Mouse (Mus musculus) bone marrow, adult 2 months (tissue): ENCODE measurements around the gene Mgl2. TPM values are rescaled to one million over a fixed set of nuclear protein-coding genes. Genes with fewer than 3 reads are reported as not detected.

Source experiments
- H3K27ac ChIP-seq: fragments of 200-500 bp; 2 replicates; pipeline ENCODE4 v1.5.1; 2012; ENCODE audit warnings: low read depth, mild to moderate bottlenecking, control low read depth, inconsistent platforms, low read length; ENCODE audit not compliant: control insufficient read depth, poor library complexity, insufficient read depth
- H3K4me1 ChIP-seq: fragments of 200-500 bp; 2 replicates; pipeline ENCODE4 v1.6.1; 2011; ENCODE audit warnings: low read length; ENCODE audit not compliant: control insufficient read depth, insufficient read depth
- H3K4me3 ChIP-seq: fragments of 200-500 bp; replicated peaks from 2 replicates; pipeline ENCODE3; 2011; ENCODE audit warnings: mild to moderate bottlenecking, low read depth, low read length, control low read depth; ENCODE audit not compliant: control insufficient read depth
- CTCF ChIP-seq: fragments of 200-500 bp; IDR thresholded peaks from 2 replicates; pipeline ENCODE4 v1.5.1; 2011; ENCODE audit warnings: low read length, control low read depth; ENCODE audit not compliant: control insufficient read depth, insufficient read depth
- POLR2A ChIP-seq: fragments of 200-500 bp; IDR thresholded peaks from 2 replicates; pipeline ENCODE4 v1.6.1; 2011; ENCODE audit warnings: low read depth, mild to moderate bottlenecking, control low read depth, low read length, borderline replicate concordance; ENCODE audit not compliant: control insufficient read depth
- WGBS: fragments of 180-500 bp; shearing (Covaris S2); methylation state at CpG from one replicate; pipeline ENCODE4 v1.1.7; 2018; 5-methylcytosine and 5-hydroxymethylcytosine counted together
- polyA plus RNA-seq: library from polyadenylated mRNA; stranded (reverse); fragments of >200 nt; gene quantifications from 2 replicates; pipeline ENCODE4 v1.2.4, GENCODE M21; 2011; ENCODE audit warnings: low replicate concordance; ENCODE audit not compliant: missing spikeins, insufficient read depth, insufficient read length

Gene Mgl2
- polyA plus RNA-seq, 1 experiment, result 3.8 TPM

DNA sequence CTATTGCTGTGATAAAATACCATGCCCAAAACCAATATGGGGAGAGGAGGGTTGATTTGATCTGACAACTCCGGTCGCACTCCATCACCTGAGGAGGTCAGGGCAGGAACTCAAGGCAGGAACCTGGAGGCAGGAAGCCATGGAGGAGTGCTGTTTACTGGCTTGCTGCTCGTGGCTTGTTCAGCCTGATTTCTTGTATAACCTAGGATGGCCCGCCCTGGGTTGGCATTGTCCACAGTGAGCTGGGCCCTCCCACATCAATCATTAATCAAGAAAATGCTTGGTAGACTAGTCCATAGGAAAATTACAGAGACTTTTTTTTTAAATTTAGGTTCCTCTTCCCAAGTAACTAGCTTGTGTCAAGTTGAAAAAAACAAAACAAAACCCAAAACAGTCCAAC, 44.4 kb downstream of the Mgl2 start:
- TF ChIP-seq CTCF (no peak), POLR2A (no peak)
- 74% methylated on average over 4 of the region's 4 CpGs for WGBS
- no peak overlapping the region for H3K4me3 ChIP-seq
- no peak overlapping the region for H3K27ac ChIP-seq
- no peaks in the 10 kb centered on the region for H3K4me1 ChIP-seq

DNA sequence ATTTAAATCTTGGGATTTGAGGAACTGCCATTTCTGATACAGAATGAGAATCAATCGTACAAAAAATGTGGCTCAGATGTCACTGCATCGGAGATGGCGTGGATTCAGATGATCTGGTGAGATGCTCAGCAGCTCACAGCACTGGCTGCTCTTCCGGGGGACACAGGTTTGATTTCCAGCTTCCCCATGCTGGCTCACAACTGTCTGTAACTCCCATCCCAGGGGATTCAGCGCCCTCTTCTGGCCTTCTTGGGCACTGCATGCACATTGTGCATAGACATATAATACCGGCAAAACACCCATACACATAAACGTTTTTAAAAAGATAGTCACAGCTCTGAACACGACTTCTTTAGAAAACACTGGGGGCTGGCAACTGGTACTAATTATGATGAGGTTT, 47.5 kb downstream of the Mgl2 start:
- Histone ChIP-seq H3K4me3 (no peak overlapping the region), H3K4me1 (no peaks in the 10 kb centered on the region), H3K27ac (no peak overlapping the region)
- 73% methylated on average over 8 of the region's 8 CpGs for WGBS
- TF ChIP-seq CTCF (peak; percentile 49), POLR2A (no peak)

GRCm38 (mm10) chr11:70178311-70178710, 48.2 kb downstream of the Mgl2 start:
- 85% methylated on average over 11 of the region's 11 CpGs for WGBS
- Histone ChIP-seq H3K4me1 (no peaks in the 10 kb centered on the region), H3K4me3 (no peak overlapping the region), H3K27ac (no peak overlapping the region)
- TF ChIP-seq POLR2A (no peak), CTCF (no peak)

- TF ChIP-seq CTCF (no peak), POLR2A (no peak)
- no peak overlapping the region for H3K4me3 ChIP-seq
- no peak overlapping the region for H3K27ac ChIP-seq
- no peaks in the 10 kb centered on the region for H3K4me1 ChIP-seq
- WGBS, result 79% methylated on average over 11 of the region's 11 CpGs
These were observed 48.6 kb downstream of the Mgl2 start for GRCm38 (mm10) chr11:70178756-70179155.

DNA sequence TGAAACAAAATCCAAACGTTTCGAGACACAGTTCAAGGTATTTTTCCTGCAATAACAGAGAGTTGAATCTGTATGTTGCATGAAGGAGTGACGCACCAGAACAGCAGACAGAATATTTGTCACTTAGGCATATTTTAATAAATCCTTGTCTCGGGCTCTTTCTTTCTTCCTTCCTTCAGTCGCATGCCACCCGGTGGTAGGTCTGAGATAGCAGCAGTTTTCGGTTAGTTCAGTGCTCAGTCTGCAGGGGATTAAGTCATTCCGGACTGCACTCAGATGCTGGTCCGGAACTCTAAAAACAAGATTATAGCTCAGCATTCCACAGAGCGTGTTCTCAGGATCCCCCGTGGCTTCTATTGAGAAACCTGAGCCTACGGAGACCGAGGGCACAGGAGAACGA, 49.3 kb downstream of the Mgl2 start:
- whole genome bisulfite sequencing, result 27% methylated on average over 14 of the region's 14 CpGs
- no peaks in the 10 kb centered on the region for H3K4me1 ChIP-seq
- H3K4me3 ChIP-seq, result no peak overlapping the region
- H3K27ac ChIP-seq, result no peak overlapping the region
- no peak for TF ChIP-seq POLR2A
- TF ChIP-seq CTCF, result 0 out of 2 replicates have a peak, but pooled peaks have one; percentile 16

DNA sequence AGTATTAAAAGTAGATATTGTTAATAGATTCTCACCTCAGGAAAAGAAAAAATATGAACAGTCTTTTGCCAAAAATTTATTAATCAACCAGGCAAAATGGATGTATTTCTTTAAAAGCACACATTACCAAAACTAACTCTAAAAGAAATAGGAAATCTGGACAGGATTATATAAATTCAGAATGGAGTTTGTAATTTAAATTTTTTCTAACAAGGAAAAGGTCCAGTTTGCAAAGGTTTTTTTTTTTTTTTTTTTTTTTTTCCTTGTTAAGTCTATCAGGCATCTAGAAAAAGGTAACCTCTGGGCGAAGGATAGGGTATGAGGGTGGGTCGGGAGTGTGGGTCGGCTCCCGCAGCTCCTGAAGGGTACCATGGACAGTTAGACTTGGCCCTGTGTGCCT, 50.4 kb downstream of the Mgl2 start:
- no peak overlapping the region for H3K4me3 ChIP-seq
- TF ChIP-seq CTCF (no peak), POLR2A (no peak)
- no peak overlapping the region for H3K27ac ChIP-seq
- H3K4me1 ChIP-seq, result no peaks in the 10 kb centered on the region
- 85% methylated on average over 4 of the region's 4 CpGs for WGBS

DNA sequence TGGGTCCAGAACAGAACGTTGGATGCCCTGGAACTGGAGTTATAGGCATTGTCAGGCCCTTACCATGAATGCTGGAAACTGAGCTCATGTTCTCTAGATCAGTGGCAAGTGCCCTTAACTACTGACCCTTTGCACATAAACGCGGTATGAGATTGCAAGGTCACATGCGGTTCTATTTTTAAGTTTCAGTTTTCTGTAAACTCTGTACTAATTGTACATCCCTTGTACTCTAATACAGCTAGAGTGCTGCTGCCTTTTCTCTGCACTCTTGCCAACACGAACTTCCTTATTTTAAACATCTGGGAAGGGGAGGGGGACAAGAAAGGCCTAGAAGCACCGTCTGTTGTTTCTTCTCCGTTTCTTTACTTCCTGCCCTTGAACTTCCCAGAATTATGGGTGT, 55.0 kb downstream of the Mgl2 start:
- no peak for TF ChIP-seq POLR2A
- TF ChIP-seq CTCF, result no peak
- H3K4me3 ChIP-seq, result no peak overlapping the region
- H3K27ac ChIP-seq, result no peak overlapping the region
- no peaks in the 10 kb centered on the region for H3K4me1 ChIP-seq
- 6% methylated on average over 7 of the region's 7 CpGs for WGBS

Other genes starting within 250 kb of the Mgl2 start
- gene Kctd11, start 248.9 kb upstream of the Mgl2 start, polyA plus RNA-seq, result 1.8 and 3.6 TPM in 2 replicates
- 63.5 and 179 TPM in 2 replicates for gene Acap1, start 234.8 kb upstream of the Mgl2 start, polyA plus RNA-seq
- 2.7 and 5.6 TPM in 2 replicates for gene 2810408A11Rik, start 229.3 kb upstream of the Mgl2 start, polyA plus RNA-seq
- 25.7 and 38.2 TPM in 2 replicates for gene Neurl4, start 229.3 kb upstream of the Mgl2 start, polyA plus RNA-seq
- 120 and 203 TPM in 2 replicates for gene Gps2, start 216.4 kb upstream of the Mgl2 start, polyA plus RNA-seq
- 378 and 387 TPM in 2 replicates for gene Eif5a, start 208.4 kb upstream of the Mgl2 start, polyA plus RNA-seq
- 1.2 and 1.5 TPM in 2 replicates for gene Ybx2, start 194.5 kb upstream of the Mgl2 start, polyA plus RNA-seq
- 24.5 and 32.2 TPM in 2 replicates for gene Slc2a4, start 182.1 kb upstream of the Mgl2 start, polyA plus RNA-seq
- gene Cldn7, start 165.6 kb upstream of the Mgl2 start, polyA plus RNA-seq, result not detected in 2 replicates
- gene Ctdnep1, start 149.2 kb upstream of the Mgl2 start, polyA plus RNA-seq, result 42.5 and 60.6 TPM in 2 replicates
- gene Elp5, start 147.8 kb upstream of the Mgl2 start, polyA plus RNA-seq, result 27.2 and 50.6 TPM in 2 replicates
- gene Gabarap, start 139.2 kb upstream of the Mgl2 start, polyA plus RNA-seq, result 204 and 443 TPM in 2 replicates
- 26.8 and 72.4 TPM in 2 replicates for gene Phf23, start 134.6 kb upstream of the Mgl2 start, polyA plus RNA-seq
- gene Dvl2, start 129.7 kb upstream of the Mgl2 start, polyA plus RNA-seq, result 4.4 and 12.8 TPM in 2 replicates
- gene Acadvl, start 114.9 kb upstream of the Mgl2 start, polyA plus RNA-seq, result 26.3 and 28.9 TPM in 2 replicates
- 5.4 and 19.4 TPM in 2 replicates for gene Dlg4, start 113.4 kb upstream of the Mgl2 start, polyA plus RNA-seq
- gene Asgr1, start 76.2 kb upstream of the Mgl2 start, polyA plus RNA-seq, result 1.4 and 3.5 TPM in 2 replicates
- gene Asgr2, start 37.7 kb upstream of the Mgl2 start, polyA plus RNA-seq, result 1.2 and 5.1 TPM in 2 replicates
- gene Clec10a, start 25.9 kb downstream of the Mgl2 start, polyA plus RNA-seq, result 6.4 and 15.1 TPM in 2 replicates
- gene Slc16a11, start 82.4 kb downstream of the Mgl2 start, polyA plus RNA-seq, result 1.9 and 2.4 TPM in 2 replicates
- gene Slc16a13, start 90.7 kb downstream of the Mgl2 start, polyA plus RNA-seq, result 0.60 and 1.7 TPM in 2 replicates
- gene Bcl6b, start 99.5 kb downstream of the Mgl2 start, polyA plus RNA-seq, result 1.4 and 2.2 TPM in 2 replicates
- gene 0610010K14Rik, start 107.6 kb downstream of the Mgl2 start, polyA plus RNA-seq, result 67.2 and 107 TPM in 2 replicates
- gene Gm21988, start 109.5 kb downstream of the Mgl2 start, polyA plus RNA-seq, result 4.8 TPM in 1 of 2 replicates, not detected in the other
- gene Rnasek, start 109.5 kb downstream of the Mgl2 start, polyA plus RNA-seq, result 116 and 167 TPM in 2 replicates
- gene Alox12, start 125.0 kb downstream of the Mgl2 start, polyA plus RNA-seq, result 46.3 and 82.5 TPM in 2 replicates
- gene Alox12e, start 192.3 kb downstream of the Mgl2 start, polyA plus RNA-seq, result not detected in 2 replicates
- gene Alox15, start 221.7 kb downstream of the Mgl2 start, polyA plus RNA-seq, result 2.0 and 3.5 TPM in 2 replicates